Mouse (Mus musculus) spleen, adult 2 months (tissue): ENCODE data around the gene Rreb1.

Experiments used
- CTCF ChIP-seq: fragments of 200-500 bp; IDR thresholded peaks from 2 replicates; pipeline ENCODE4 v1.5.1; 2011; ENCODE audit warnings: mild to moderate bottlenecking, inconsistent platforms; ENCODE audit not compliant: insufficient read depth, insufficient read length, insufficient replicate concordance; ENCODE audit errors: extremely low read depth
- POLR2A ChIP-seq: fragments of 200-500 bp; IDR thresholded peaks from 2 replicates; pipeline ENCODE4 v1.6.1; 2011; ENCODE audit warnings: low read depth, low read length, inconsistent platforms

DNA sequence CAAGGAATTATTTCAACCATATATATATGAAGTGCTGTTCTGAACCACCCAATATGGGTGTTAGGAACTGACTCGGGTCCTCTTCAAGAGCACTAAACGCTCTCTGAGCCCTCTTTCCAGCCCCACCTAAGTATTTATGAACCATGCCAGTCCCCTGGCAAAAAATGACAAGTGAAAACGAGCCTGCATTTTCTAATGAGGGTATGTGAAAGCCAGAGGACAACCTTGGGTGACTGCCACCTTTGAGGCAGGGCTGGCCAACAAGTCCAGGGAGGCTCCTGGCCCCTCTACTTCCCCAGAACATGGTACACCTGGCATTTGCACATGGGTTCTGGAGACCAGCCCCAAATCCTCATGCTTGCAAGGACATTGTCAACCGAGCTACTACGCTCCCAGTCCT is 196.5 kb downstream of the Rreb1 start:
- TF ChIP-seq POLR2A (no peak), CTCF (no peak)
